Mouse (Mus musculus) midbrain, embryonic 10.5 days (tissue): ENCODE results near the gene Lin7c. TPM values are rescaled to one million over a fixed set of nuclear protein-coding genes. Genes with fewer than 3 reads are reported as not detected.

Experiments
- DNase-seq: peaks from one replicate; pipeline ENCODE4 v3.0.0-alpha.2; 2017; ENCODE audit warnings: low spot score
- H3K27ac ChIP-seq: fragments of 300-500 bp; sonication (generic); replicated peaks from 2 replicates; pipeline ENCODE4 v1.5.1; 2016; ENCODE audit warnings: mild to moderate bottlenecking
- H3K27me3 ChIP-seq: fragments of 300-500 bp; sonication (generic); 2 replicates; pipeline ENCODE4 v1.6.1; 2016; ENCODE audit warnings: low read depth, mild to moderate bottlenecking; ENCODE audit not compliant: poor library complexity, severe bottlenecking
- H3K36me3 ChIP-seq: fragments of 300-500 bp; sonication (generic); 2 replicates; pipeline ENCODE4 v1.6.1; 2016; ENCODE audit warnings: mild to moderate bottlenecking, moderate library complexity
- H3K4me1 ChIP-seq: fragments of 300-500 bp; sonication (generic); 2 replicates; pipeline ENCODE4 v1.6.1; 2016
- H3K4me3 ChIP-seq: fragments of 300-500 bp; sonication (generic); 2 replicates; pipeline ENCODE4 v1.5.1; 2016; ENCODE audit warnings: mild to moderate bottlenecking, moderate library complexity
- H3K9me3 ChIP-seq: fragments of 300-500 bp; sonication (generic); replicated peaks from 2 replicates; pipeline ENCODE4 v1.6.1; 2016; ENCODE audit warnings: mild to moderate bottlenecking
- WGBS: fragments of 180-500 bp; shearing (Covaris S2); methylation state at CpG from one replicate; pipeline ENCODE4 v1.1.7; 2016; 5-methylcytosine and 5-hydroxymethylcytosine counted together
- polyA plus RNA-seq: library from polyadenylated mRNA; unstranded; fragments of >200 nt; fragmentation: Nextera tagmentation; extraction: Ambion mirVana; gene quantifications from 2 replicates; pipeline ENCODE4 v1.2.1, GENCODE M21; 2016

Gene Lin7c
- polyA plus RNA-seq, 1 experiment from 2014 or later: 101 TPM

DNA sequence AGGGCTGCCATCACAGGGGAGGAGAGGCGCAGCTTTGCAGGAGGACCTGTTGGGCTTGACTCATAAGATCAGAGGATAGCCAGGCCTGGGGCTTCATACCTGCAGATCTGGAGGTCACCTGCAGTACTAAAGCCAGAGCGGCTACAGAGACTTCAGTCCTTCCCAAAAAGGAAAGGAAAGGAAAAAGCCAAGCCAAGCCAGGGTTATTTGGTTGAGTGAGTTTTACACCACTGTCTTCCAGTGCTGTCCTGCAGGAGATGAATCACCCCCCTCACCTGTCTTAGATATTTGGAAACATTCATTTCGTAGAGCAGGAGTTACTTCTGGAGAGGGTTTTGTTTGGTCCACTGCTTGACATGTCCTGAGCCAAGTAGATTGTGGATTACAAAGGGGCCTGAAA lies 42.5 kb downstream of the Lin7c start:
- no peak for DNase-seq

DNA sequence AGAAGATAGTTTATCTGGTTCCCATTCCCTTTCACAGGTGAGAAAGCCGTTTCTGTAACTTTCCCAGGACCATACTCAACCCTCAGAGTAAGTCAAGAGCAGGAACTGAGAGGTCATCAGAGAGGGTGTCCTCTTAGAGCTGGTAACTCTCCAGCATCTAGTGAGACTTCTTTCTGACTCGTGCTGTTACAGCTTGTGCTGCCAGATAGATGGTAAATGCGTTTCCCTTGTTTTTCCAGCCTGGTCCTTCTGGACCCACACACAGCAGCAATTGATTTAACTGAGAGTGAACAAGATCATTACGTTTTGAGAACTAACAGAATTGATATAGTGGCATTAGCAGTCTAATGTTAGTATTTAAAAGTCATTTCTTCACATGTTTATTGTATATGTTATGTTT lies 43.4 kb downstream of the Lin7c start:
- 0 out of 2 replicates have a peak, but pooled peaks cover 3% of the 10 kb centered on the region for H3K36me3 ChIP-seq
- H3K27me3 ChIP-seq: peaks cover 54% of the 10 kb centered on the region
- H3K4me3 ChIP-seq: no peak overlapping the region
- H3K27ac ChIP-seq: no peak overlapping the region
- peaks cover 39% of the 10 kb centered on the region for H3K4me1 ChIP-seq
- no peaks in the 10 kb centered on the region for H3K9me3 ChIP-seq
- no peak for DNase-seq
- 88% methylated on average over 4 of the region's 4 CpGs for WGBS

More for the DNA sequence above, 42.5 kb downstream of the Lin7c start:
- Histone ChIP-seq H3K4me3 (no peak overlapping the region), H3K27ac (no peak overlapping the region), H3K9me3 (no peaks in the 10 kb centered on the region), H3K4me1 (peaks cover 39% of the 10 kb centered on the region), H3K36me3 (no peaks in the 10 kb centered on the region), H3K27me3 (peaks cover 46% of the 10 kb centered on the region)
- 90% methylated on average over 3 of the region's 3 CpGs for WGBS

DNA sequence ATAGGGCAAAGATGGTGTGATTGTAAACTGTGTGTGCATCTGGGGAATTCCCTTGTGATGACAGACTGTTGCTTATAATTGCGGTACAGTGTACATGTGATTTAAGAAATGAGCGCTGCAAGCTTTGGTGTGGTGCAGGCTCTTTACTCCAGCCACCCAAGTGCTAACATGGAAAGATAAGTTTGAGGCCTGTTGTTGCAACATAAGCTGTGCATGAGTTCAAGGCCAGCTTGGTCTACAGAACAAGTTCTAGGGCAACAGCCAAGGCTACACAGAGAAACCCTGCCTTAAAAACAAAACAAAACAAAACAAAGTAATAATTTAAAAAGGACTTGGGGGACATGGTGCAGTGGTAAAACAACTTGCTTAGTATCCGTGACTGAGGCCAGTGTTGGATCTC lies 44.5 kb downstream of the Lin7c start:
- DNase-seq: no peak
- Histone ChIP-seq H3K27ac (no peak overlapping the region), H3K27me3 (peaks cover 63% of the 10 kb centered on the region), H3K9me3 (no peaks in the 10 kb centered on the region), H3K36me3 (0 out of 2 replicates have a peak, but pooled peaks cover 3% of the 10 kb centered on the region), H3K4me3 (no peak overlapping the region), H3K4me1 (peaks cover 42% of the 10 kb centered on the region)
- 95% methylated on average over 3 of the region's 3 CpGs for WGBS

DNA sequence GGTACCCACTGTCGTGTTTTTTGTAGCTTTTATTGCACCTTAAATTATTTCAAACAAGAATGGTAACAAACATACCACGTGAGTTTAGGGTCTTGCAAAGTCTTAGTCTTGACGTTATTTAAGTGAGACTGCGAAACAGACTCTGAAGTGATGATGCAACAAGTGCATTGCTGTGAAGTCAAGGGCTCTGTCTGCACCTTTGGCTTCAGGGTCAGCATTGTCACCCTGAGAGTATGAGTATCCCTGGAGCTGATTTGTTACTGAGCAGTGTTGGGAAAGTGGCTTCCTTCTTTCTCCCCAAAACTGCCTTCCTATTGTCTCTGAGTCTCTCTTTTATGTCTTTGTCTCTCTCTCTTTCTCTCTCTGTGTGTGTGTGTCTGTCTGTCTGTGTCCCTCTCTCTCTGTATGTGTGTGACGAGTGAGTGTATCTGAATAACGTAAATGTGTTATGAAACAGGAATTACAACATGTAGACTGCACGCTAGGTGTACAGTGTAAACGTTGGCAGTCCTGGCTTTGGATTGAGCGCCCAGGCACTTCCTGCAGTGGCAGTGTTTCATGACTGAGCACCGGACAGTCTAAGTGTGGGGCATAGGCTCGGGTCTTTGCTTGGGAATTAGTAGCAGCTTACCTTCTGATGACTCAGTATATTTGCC lies 45.2 kb downstream of the Lin7c start:
- Histone ChIP-seq H3K36me3 (0 out of 2 replicates have a peak, but pooled peaks cover 3% of the 10 kb centered on the region), H3K4me1 (peaks cover 45% of the 10 kb centered on the region), H3K27me3 (peaks cover 67% of the 10 kb centered on the region), H3K27ac (peak overlapping the region; percentile 17; the same call in 1 of the 2 replicates), H3K9me3 (no peaks in the 10 kb centered on the region), H3K4me3 (no peak overlapping the region)
- no peak for DNase-seq
- WGBS: 58% methylated on average over 11 of the region's 11 CpGs

DNA sequence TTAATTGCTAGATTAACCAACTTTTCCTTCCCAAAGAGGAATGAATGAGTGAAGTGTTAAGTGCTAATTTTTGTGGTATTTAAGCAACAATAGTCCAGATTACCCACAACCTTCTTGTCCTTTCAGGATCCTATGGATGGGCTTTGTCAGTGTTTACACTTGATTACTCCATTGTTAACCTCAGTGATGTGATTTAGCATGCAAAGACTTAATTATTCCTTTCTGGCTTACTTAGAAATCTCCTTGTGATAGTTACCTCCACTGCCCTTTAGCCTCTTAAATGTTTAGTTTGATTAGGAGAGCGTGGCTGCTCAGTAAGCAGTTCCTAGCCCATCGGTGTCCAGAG lies 45.7 kb downstream of the Lin7c start:
- DNase-seq: no peak
- 0 out of 2 replicates have a peak, but pooled peaks cover 3% of the 10 kb centered on the region for H3K36me3 ChIP-seq
- peaks cover 48% of the 10 kb centered on the region for H3K4me1 ChIP-seq
- H3K27ac ChIP-seq: no peak overlapping the region
- H3K9me3 ChIP-seq: no peaks in the 10 kb centered on the region
- H3K4me3 ChIP-seq: no peak overlapping the region
- 37% methylated on average over 2 of the region's 2 CpGs for WGBS
- H3K27me3 ChIP-seq: peaks cover 67% of the 10 kb centered on the region

DNA sequence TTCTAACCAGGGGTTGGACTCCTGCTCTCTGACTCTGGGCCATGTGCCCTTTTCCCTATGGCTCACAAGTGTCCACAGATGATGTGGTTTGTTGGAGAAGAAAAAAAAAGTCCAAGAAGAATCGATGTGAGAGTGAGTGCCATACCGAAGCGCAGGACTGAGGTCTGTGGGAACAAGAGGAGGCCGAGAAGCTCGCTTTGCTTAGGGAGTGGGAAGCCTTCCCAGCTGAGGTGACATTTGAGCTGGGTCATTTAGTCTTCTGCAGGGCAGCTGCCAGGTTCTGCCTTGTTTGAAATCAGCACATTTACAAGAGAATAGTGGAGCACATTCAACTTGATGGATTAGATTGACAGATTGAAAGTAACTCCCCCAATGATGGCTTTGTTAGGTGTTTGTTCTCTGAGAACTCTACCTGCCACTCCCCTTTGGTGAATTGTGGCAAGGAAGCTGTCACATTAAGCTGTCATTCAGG lies 51.4 kb downstream of the Lin7c start:
- WGBS: 13% methylated on average over 5 of the region's 5 CpGs
- DNase-seq: peak; percentile 65
- H3K36me3 ChIP-seq: 0 out of 2 replicates have a peak, but pooled peaks cover 3% of the 10 kb centered on the region
- peaks cover 52% of the 10 kb centered on the region for H3K4me1 ChIP-seq
- no peaks in the 10 kb centered on the region for H3K9me3 ChIP-seq
- H3K27me3 ChIP-seq: peaks cover 62% of the 10 kb centered on the region
- H3K27ac ChIP-seq: peak overlapping the region; percentile 77
- peak overlapping the region; percentile 16 for H3K4me3 ChIP-seq

DNA sequence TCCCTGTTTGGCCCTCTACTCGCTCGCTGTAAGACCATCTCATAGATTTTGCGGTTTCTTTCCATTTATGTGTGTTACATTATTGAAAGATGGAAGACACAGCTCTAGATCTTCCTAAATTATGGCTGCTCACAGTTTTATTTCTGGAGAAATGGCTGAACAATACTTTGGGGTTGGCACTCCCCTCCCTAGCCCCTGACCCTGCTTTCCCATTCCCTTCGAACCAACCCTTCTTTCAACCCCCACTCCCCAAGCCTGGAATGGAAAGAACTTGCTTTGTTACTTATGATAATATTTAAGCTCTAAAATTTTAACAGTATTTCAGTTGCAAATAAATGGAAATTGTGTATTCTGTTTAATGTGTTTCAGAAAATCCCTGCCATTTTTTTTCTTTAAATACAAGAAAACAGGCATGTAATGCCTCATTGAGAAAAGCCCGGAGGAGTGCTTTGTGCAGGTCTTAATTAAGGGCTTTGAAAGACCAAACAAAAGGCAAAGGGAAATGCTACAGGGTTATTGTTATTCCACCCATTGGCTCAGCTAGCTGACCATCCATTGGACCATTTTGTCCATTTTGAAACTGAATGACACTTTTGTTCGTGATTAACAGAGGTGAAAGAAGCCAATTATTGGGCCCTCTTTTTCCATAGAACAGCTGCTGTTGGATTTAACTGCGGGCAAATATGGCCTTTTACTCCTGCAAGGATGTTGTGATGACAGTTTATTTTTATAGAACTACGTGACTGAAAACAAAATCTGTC lies 52.3 kb downstream of the Lin7c start:
- Histone ChIP-seq H3K4me1 (peaks cover 52% of the 10 kb centered on the region), H3K36me3 (0 out of 2 replicates have a peak, but pooled peaks cover 3% of the 10 kb centered on the region), H3K4me3 (peak overlapping the region; percentile 16), H3K9me3 (no peaks in the 10 kb centered on the region), H3K27ac (peak overlapping the region; percentile 77), H3K27me3 (peaks cover 66% of the 10 kb centered on the region)
- DNase-seq: peak; percentile 29
- WGBS: 26% methylated on average over 8 of the region's 8 CpGs

DNA sequence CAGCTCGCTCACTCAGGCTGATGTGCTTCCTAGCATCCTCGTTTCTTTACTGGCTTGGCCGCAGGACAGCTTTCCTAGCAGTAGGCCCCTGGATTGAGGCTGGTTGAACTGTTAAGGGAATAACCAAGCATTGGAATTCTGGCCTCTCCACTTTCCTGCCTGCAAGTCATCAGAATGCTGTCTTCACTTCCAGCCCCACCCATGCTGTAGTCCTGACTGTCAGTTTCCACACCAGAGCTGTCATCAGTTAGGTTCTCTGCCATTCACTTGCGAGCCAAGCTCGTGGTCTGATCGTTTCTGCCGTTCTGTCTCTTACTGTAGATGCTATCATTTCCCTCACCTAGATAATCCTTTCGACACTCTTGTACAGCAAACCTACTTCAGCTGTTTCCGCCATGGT lies 54.3 kb downstream of the Lin7c start:
- no peak for DNase-seq
- Histone ChIP-seq H3K27ac (peak overlapping the region; percentile 77), H3K36me3 (no peaks in the 10 kb centered on the region), H3K9me3 (no peaks in the 10 kb centered on the region), H3K4me3 (0 out of 2 replicates have a peak overlapping the region, but pooled peaks have one; percentile 16), H3K27me3 (peaks cover 63% of the 10 kb centered on the region), H3K4me1 (peaks cover 56% of the 10 kb centered on the region)
- WGBS: 80% methylated on average over 9 of the region's 9 CpGs

DNA sequence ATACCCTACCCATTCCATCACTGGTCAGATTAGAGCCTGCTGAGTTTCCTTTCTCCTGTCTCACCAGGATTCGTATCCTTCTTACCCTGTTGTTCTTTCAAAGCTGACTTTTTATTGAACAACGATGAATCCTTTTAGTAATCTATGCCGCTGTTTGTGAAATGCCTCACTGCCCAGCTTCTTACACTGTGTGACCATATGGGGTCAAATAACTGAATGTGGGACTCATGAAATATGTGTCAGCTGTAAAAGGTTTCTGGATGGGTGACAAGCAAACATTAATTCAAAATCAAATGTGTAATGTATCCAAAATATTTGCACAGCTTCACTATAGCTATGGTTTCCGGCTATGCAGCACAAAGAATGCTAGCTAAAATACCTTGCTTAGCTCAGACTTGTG lies 54.9 kb downstream of the Lin7c start:
- WGBS: 60% methylated on average over 4 of the region's 4 CpGs
- no peaks in the 10 kb centered on the region for H3K36me3 ChIP-seq
- no peak overlapping the region for H3K27ac ChIP-seq
- H3K4me1 ChIP-seq: peaks cover 56% of the 10 kb centered on the region
- H3K27me3 ChIP-seq: peaks cover 60% of the 10 kb centered on the region
- no peak overlapping the region for H3K4me3 ChIP-seq
- H3K9me3 ChIP-seq: no peaks in the 10 kb centered on the region
- no peak for DNase-seq

DNA sequence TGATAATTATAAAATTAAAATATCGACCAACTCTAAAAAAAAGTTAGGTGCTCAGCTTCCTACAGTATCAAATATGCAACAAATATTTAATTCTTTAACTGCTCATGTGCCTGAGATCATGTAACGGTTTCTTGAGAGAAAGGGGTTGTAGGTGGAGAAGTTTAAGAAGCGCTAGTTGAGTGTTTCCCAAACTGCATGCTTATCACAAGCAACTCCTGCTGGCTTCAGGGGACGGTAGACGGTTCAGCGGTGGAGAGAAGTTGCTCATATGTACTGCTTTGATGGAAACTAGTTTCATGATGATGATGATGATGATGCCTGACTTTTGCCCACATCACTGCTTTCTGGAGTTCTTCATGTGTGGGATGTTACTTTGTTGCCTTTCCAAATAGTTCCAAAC lies 55.8 kb downstream of the Lin7c start:
- Histone ChIP-seq H3K4me3 (no peak overlapping the region), H3K36me3 (no peaks in the 10 kb centered on the region), H3K27ac (no peak overlapping the region), H3K4me1 (peaks cover 60% of the 10 kb centered on the region), H3K27me3 (peaks cover 60% of the 10 kb centered on the region), H3K9me3 (no peaks in the 10 kb centered on the region)
- 96% methylated on average over 6 of the region's 6 CpGs for WGBS
- no peak for DNase-seq

DNA sequence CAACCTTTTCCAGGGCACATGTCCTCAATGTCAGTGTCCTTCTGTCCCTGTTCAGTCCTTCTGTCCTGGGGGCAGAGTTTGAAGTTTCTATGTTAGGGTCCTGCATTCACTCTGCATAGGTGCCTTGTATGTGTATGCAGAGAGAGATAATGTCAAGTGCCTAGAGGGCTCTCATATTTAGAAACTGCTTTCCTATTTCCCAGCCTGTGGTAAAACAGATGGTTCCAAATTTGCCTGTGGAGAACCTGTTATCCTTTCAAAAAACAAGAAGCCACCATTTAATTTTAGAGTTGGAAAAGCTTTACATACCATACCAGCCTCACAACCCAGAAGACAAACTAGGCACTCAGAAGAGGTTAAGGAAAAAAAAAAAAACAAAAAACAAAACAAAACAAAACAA lies 58.9 kb downstream of the Lin7c start:
- H3K4me3 ChIP-seq: no peak overlapping the region
- peaks cover 53% of the 10 kb centered on the region for H3K4me1 ChIP-seq
- no peaks in the 10 kb centered on the region for H3K36me3 ChIP-seq
- no peak overlapping the region for H3K27ac ChIP-seq
- no peaks in the 10 kb centered on the region for H3K9me3 ChIP-seq
- DNase-seq: no peak
- H3K27me3 ChIP-seq: peaks cover 63% of the 10 kb centered on the region

DNA sequence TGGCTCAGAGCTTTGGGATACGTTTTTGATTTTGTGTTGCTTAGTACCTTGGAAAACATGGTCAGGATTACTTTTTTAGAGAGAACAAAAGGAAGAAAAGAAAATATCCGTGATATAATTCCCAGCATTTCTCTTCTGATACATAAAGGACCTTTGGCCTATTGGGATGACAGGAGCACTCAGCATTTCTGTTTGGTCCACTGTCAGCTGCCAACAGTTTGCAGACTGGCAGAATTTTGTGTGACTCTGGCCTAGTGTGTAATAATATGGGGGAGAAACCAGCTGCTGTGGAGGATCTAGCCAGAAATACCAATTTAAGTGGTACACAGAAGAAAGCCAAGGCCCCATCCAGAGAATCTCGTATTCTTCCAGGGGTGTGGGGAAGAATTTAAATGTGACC lies 59.7 kb downstream of the Lin7c start:
- H3K4me3 ChIP-seq: no peak overlapping the region
- H3K27me3 ChIP-seq: peaks cover 56% of the 10 kb centered on the region
- H3K27ac ChIP-seq: no peak overlapping the region
- no peaks in the 10 kb centered on the region for H3K36me3 ChIP-seq
- DNase-seq: no peak
- 79% methylated on average over 3 of the region's 3 CpGs for WGBS
- peaks cover 53% of the 10 kb centered on the region for H3K4me1 ChIP-seq
- no peaks in the 10 kb centered on the region for H3K9me3 ChIP-seq
